Comparison of ENCODE assay signal across 7 mouse cellular contexts in genomic region chr8:40187584-40187934, GRCm38 (mm10).
DNase-seq lines count a peak whose midpoint lies in the region; ATAC-seq and TF ChIP-seq lines count a peak whose summit lies in the region.

No protein-coding gene starts in this region.

- H3K4me1 ChIP-seq in E14TG2a.4 (replicated peaks; ENCODE audit: low read depth, low read length) = peaks cover 13% of the 10 kb centered on the region
- no peaks in the 10 kb centered on the region for H3K4me1 ChIP-seq in midbrain, embryonic 13.5 days (replicated peaks)

- TF ChIP-seq CTCF in E14TG2a.4 (conservative IDR thresholded peaks at IDR 0.05; ENCODE audit: low read length) = peak; percentile 63

- peak; percentile 75 for ATAC-seq in midbrain, embryonic 13.5 days

- H3K36me3 ChIP-seq in E14TG2a.4 (ENCODE audit: insufficient read depth, low read length) = no peaks in the 10 kb centered on the region
- no peaks in the 10 kb centered on the region for H3K36me3 ChIP-seq in midbrain, embryonic 13.5 days

- no peak overlapping the region for H3K27ac ChIP-seq in midbrain, embryonic 13.5 days

- no peak overlapping the region for H3K9ac ChIP-seq in midbrain, embryonic 13.5 days (replicated peaks)

- WGBS in midbrain, embryonic 13.5 days = 3% methylated on average over 5 of the region's 5 CpGs

- no peak overlapping the region for H3K4me3 ChIP-seq in E14TG2a.4 (replicated peaks; ENCODE audit: low read length)
- no peak overlapping the region for H3K4me3 ChIP-seq in midbrain, embryonic 13.5 days (replicated peaks)

- peak overlapping the region; percentile 49; the same call in 1 of the 2 replicates for H3K4me2 ChIP-seq in midbrain, embryonic 13.5 days (replicated peaks)

- peaks cover 6% of the 10 kb centered on the region for H3K27me3 ChIP-seq in E14TG2a.4 (ENCODE audit: insufficient read depth, low read length)
- H3K27me3 ChIP-seq in midbrain, embryonic 13.5 days = no peaks in the 10 kb centered on the region

- no peaks in the 10 kb centered on the region for H3K9me3 ChIP-seq in E14TG2a.4 (ENCODE audit: low read length)
- no peaks in the 10 kb centered on the region for H3K9me3 ChIP-seq in midbrain, embryonic 13.5 days

- peak; percentile 31 for DNase-seq in MEL-GATA-1-ER (ENCODE audit: extremely low read depth, low read depth)
- peak; percentile 65 to 66 for DNase-seq in cerebellum, postnatal 14 days
- DNase-seq in frontal cortex, postnatal 36 days (ENCODE audit: low spot score in 2 of 2) = peak; percentile 18 to 66
- peak; percentile 9 to 34 for DNase-seq in layer of hippocampus, adult 8-10 months (ENCODE audit: low spot score in 2 of 2)
- no peak for DNase-seq in ovary, adult 18-20 months (ENCODE audit: low spot score)
